In genomic region chr2:74795531-74795930, GRCm38 (mm10) we compare ENCODE assay signal across 17 mouse cellular contexts. TPM values are rescaled to one million over a fixed set of nuclear protein-coding genes. Genes with fewer than 3 reads are reported as not detected.
DNase-seq lines count a peak whose midpoint lies in the region; ATAC-seq lines count a peak whose summit lies in the region.
"Had no signal": no experiment of that assay in that cellular context is flagged by ENCODE, and none has a peak within 500 bp of the region (broad histone marks: within the 10 kb centered on the region; RNA-seq: fewer than 3 reads in every experiment).

No protein-coding gene starts in this region.

- no peaks in the 10 kb centered on the region for H3K9me3 ChIP-seq in forebrain, embryonic 14.5 days (replicated peaks; ENCODE audit: control insufficient read depth, low read length)
- H3K9me3 ChIP-seq in forebrain, embryonic 11.5 days (ENCODE audit: control insufficient read depth, low read length) = no peaks in the 10 kb centered on the region
- H3K9me3 ChIP-seq in midbrain, embryonic 14.5 days (ENCODE audit: control insufficient read depth, low read length) = no peaks in the 10 kb centered on the region
- no peaks in the 10 kb centered on the region for H3K9me3 ChIP-seq in midbrain, embryonic 11.5 days (ENCODE audit: control insufficient read depth, low read length)
- H3K9me3 ChIP-seq: embryonic facial prominence, embryonic 12.5 days; forebrain, embryonic 15.5 days; liver, embryonic 15.5 days had no signal

- no peak overlapping the region for H3K4me3 ChIP-seq in forebrain, embryonic 14.5 days (ENCODE audit: low read depth, low read length)
- H3K4me3 ChIP-seq in forebrain, embryonic 11.5 days (ENCODE audit: low read depth, low read length) = no peak overlapping the region
- H3K4me3 ChIP-seq in midbrain, embryonic 14.5 days (replicated peaks; ENCODE audit: low read depth, low read length) = no peak overlapping the region
- no peak overlapping the region for H3K4me3 ChIP-seq in midbrain, embryonic 11.5 days (ENCODE audit: low read depth, low read length)
- H3K4me3 ChIP-seq: embryonic facial prominence, embryonic 12.5 days; forebrain, embryonic 15.5 days; liver, embryonic 15.5 days had no signal

- no peak overlapping the region for H3K9ac ChIP-seq in forebrain, embryonic 14.5 days (ENCODE audit: low read length)
- H3K9ac ChIP-seq in forebrain, embryonic 11.5 days (ENCODE audit: low read length) = no peak overlapping the region
- H3K9ac ChIP-seq in midbrain, embryonic 14.5 days (replicated peaks; ENCODE audit: low read length) = no peak overlapping the region
- H3K9ac ChIP-seq in midbrain, embryonic 11.5 days (ENCODE audit: low read length) = no peak overlapping the region
- H3K9ac ChIP-seq: embryonic facial prominence, embryonic 12.5 days; forebrain, embryonic 15.5 days; hindbrain, embryonic 14.5 days; liver, embryonic 15.5 days had no signal

- ATAC-seq in forebrain, embryonic 14.5 days = no peak
- ATAC-seq in forebrain, embryonic 11.5 days (replicated peaks; ENCODE audit: low FRiP score) = no peak
- ATAC-seq in midbrain, embryonic 14.5 days (ENCODE audit: low FRiP score, low TSS enrichment) = no peak
- ATAC-seq in midbrain, embryonic 11.5 days (ENCODE audit: low FRiP score) = no peak
- ATAC-seq in activated CD4-positive, CD25-positive, alpha-beta regulatory T cell, adult 4 months = no peak
- ATAC-seq: forebrain, embryonic 15.5 days had no signal

- no peaks in the 10 kb centered on the region for H3K36me3 ChIP-seq in forebrain, embryonic 14.5 days (ENCODE audit: control insufficient read depth, insufficient read depth, low read length)
- H3K36me3 ChIP-seq in forebrain, embryonic 11.5 days (ENCODE audit: control insufficient read depth, insufficient read depth, low read length) = no peaks in the 10 kb centered on the region
- H3K36me3 ChIP-seq in midbrain, embryonic 14.5 days (ENCODE audit: control insufficient read depth, insufficient read depth, low read length) = no peaks in the 10 kb centered on the region
- no peaks in the 10 kb centered on the region for H3K36me3 ChIP-seq in midbrain, embryonic 11.5 days (ENCODE audit: control insufficient read depth, insufficient read depth, low read length)
- H3K36me3 ChIP-seq: embryonic facial prominence, embryonic 12.5 days; forebrain, embryonic 15.5 days; liver, embryonic 15.5 days had no signal

- 52% methylated on average over 7 of the region's 7 CpGs for WGBS in forebrain, embryonic 14.5 days
- 76% methylated on average over 7 of the region's 7 CpGs for whole genome bisulfite sequencing in forebrain, embryonic 11.5 days
- 67% methylated on average over 7 of the region's 7 CpGs for WGBS in midbrain, embryonic 14.5 days
- WGBS in midbrain, embryonic 11.5 days = 75% methylated on average over 7 of the region's 7 CpGs

- DNase-seq in forebrain, embryonic 14.5 days (ENCODE audit: low spot score) = peak; percentile 7
- no peak for DNase-seq in forebrain, embryonic 11.5 days (ENCODE audit: low spot score)
- DNase-seq in midbrain, embryonic 14.5 days = peak; percentile 14
- no peak for DNase-seq in midbrain, embryonic 11.5 days (ENCODE audit: low spot score, missing footprints)
- peak; percentile 25 to 28 for DNase-seq in heart, adult 9 months (ENCODE audit: low spot score in 2 of 2)
- no peak for DNase-seq in layer of hippocampus, adult 9-10 months (ENCODE audit: low spot score)
- DNase-seq in adrenal gland, adult (ENCODE audit: inconsistent age in 2 of 2, low spot score in 1 of 2) = no peak
- DNase-seq: cerebellum, adult 8-10 months; kidney, adult 18-20 months; kidney, postnatal 25 days had no signal

- no peaks in the 10 kb centered on the region for H3K27me3 ChIP-seq in forebrain, embryonic 14.5 days (replicated peaks; ENCODE audit: control insufficient read depth, insufficient read depth, low read length)
- no peaks in the 10 kb centered on the region for H3K27me3 ChIP-seq in forebrain, embryonic 11.5 days (ENCODE audit: control insufficient read depth, insufficient read depth, low read length)
- H3K27me3 ChIP-seq in midbrain, embryonic 14.5 days (ENCODE audit: control insufficient read depth, insufficient read depth, low read length) = no peaks in the 10 kb centered on the region
- no peaks in the 10 kb centered on the region for H3K27me3 ChIP-seq in midbrain, embryonic 11.5 days (ENCODE audit: control insufficient read depth, insufficient read depth, low read length)
- H3K27me3 ChIP-seq: embryonic facial prominence, embryonic 12.5 days; forebrain, embryonic 15.5 days had no signal

- no peak overlapping the region for H3K27ac ChIP-seq in forebrain, embryonic 14.5 days (ENCODE audit: low read depth, low read length)
- H3K27ac ChIP-seq in forebrain, embryonic 11.5 days (ENCODE audit: low read depth, low read length) = no peak overlapping the region
- no peak overlapping the region for H3K27ac ChIP-seq in midbrain, embryonic 14.5 days (replicated peaks; ENCODE audit: low read depth, low read length)
- H3K27ac ChIP-seq in midbrain, embryonic 11.5 days (ENCODE audit: low read depth, low read length) = no peak overlapping the region
- H3K27ac ChIP-seq: embryonic facial prominence, embryonic 12.5 days; forebrain, embryonic 15.5 days; hindbrain, embryonic 14.5 days; liver, embryonic 15.5 days; macrophage had no signal

- H3K4me2 ChIP-seq in forebrain, embryonic 14.5 days (ENCODE audit: low read length) = no peak overlapping the region
- H3K4me2 ChIP-seq in forebrain, embryonic 11.5 days (ENCODE audit: low read depth, low read length, severe bottlenecking) = no peak overlapping the region
- no peak overlapping the region for H3K4me2 ChIP-seq in midbrain, embryonic 14.5 days (ENCODE audit: low read length)
- no peak overlapping the region for H3K4me2 ChIP-seq in midbrain, embryonic 11.5 days
- H3K4me2 ChIP-seq: embryonic facial prominence, embryonic 12.5 days; forebrain, embryonic 15.5 days; hindbrain, embryonic 14.5 days; liver, embryonic 15.5 days had no signal

- H3K4me1 ChIP-seq in forebrain, embryonic 14.5 days (ENCODE audit: control insufficient read depth, insufficient read depth, low read length) = no peaks in the 10 kb centered on the region
- no peaks in the 10 kb centered on the region for H3K4me1 ChIP-seq in forebrain, embryonic 11.5 days (replicated peaks; ENCODE audit: control insufficient read depth, insufficient read depth, low read length)
- H3K4me1 ChIP-seq in midbrain, embryonic 14.5 days (ENCODE audit: control insufficient read depth, insufficient read depth, low read length) = no peaks in the 10 kb centered on the region
- no peaks in the 10 kb centered on the region for H3K4me1 ChIP-seq in midbrain, embryonic 11.5 days (ENCODE audit: control insufficient read depth, insufficient read depth, low read length)
- H3K4me1 ChIP-seq: embryonic facial prominence, embryonic 12.5 days; forebrain, embryonic 15.5 days; liver, embryonic 15.5 days had no signal

RNA-seq across cellular contexts. Expression of gene Mtx2, which starts 30.1 kb away (rescaled TPM):
- polyA plus RNA-seq in forebrain, embryonic 14.5 days (2014; fragmentation: Nextera tagmentation; extraction: Ambion mirVana) = 161 and 168 TPM in 2 replicates
- 116 and 125 TPM in 2 replicates for polyA plus RNA-seq in forebrain, embryonic 11.5 days (2014; fragmentation: Nextera tagmentation; extraction: Ambion mirVana)
- 167 and 193 TPM in 2 replicates for polyA plus RNA-seq in midbrain, embryonic 14.5 days (2014; fragmentation: Nextera tagmentation; extraction: Ambion mirVana)
- 124 and 130 TPM in 2 replicates for polyA plus RNA-seq in midbrain, embryonic 11.5 days (2014; fragmentation: Nextera tagmentation; extraction: Ambion mirVana)
- 10 to 100 TPM; 18.8 to 25.3 TPM for polyA plus RNA-seq in activated CD4-positive, CD25-positive, alpha-beta regulatory T cell, adult 4 months (2017; shearing (Covaris generic))

RNA-seq across cellular contexts. Expression of gene Hoxd1, which starts 32.8 kb away (rescaled TPM):
- not detected in 2 replicates for polyA plus RNA-seq in forebrain, embryonic 14.5 days (2014; fragmentation: Nextera tagmentation; extraction: Ambion mirVana)
- not detected in 2 replicates for polyA plus RNA-seq in forebrain, embryonic 11.5 days (2014; fragmentation: Nextera tagmentation; extraction: Ambion mirVana)
- not detected in 2 replicates for polyA plus RNA-seq in midbrain, embryonic 14.5 days (2014; fragmentation: Nextera tagmentation; extraction: Ambion mirVana)
- polyA plus RNA-seq in midbrain, embryonic 11.5 days (2014; fragmentation: Nextera tagmentation; extraction: Ambion mirVana) = not detected in 2 replicates
- not detected for polyA plus RNA-seq in activated CD4-positive, CD25-positive, alpha-beta regulatory T cell, adult 4 months (2017; shearing (Covaris generic))
- polyA plus RNA-seq: forebrain, embryonic 15.5 days; macrophage; testis, adult 2 months had no signal

Comparison
In these comparisons a context has a peak if more than half of its experiments do, and no peak if none do; other contexts are left out.
1. DNase-seq: peak in forebrain, embryonic 14.5 days (single experiment), midbrain, embryonic 14.5 days (single experiment) and heart, adult 9 months (2 of 2); none in forebrain, embryonic 11.5 days (single experiment), midbrain, embryonic 11.5 days (single experiment), layer of hippocampus, adult 9-10 months (single experiment) and adrenal gland, adult (0 of 2).